Mouse (Mus musculus): ENCODE measurements at regions not wholly inside any gene's neighbourhood (a gene's known extent, or its start where the extent isn't known, plus 50 kb on each side); places are given as distances from the start of the nearest gene placed in this dataset.

DNA sequence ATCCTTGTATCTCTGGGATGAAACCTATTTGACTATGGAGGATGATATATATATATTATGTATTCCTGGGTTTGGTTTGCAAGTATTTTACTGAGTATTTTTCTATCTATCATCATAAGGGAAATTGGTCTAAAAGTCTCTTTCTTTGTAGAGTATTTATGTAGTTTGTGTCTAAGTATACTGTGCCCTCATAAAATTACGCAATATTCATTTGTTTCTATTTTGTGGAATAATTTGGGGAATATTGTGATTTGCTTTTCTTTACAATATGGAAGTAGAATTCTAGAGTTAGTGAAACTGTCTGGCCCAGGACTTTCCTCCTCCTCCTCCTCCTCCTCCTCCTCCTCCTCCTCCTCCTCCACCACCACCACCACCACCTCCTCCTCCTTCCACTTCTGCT lies 640.1 kb downstream of the Slc22a22 start:
- no peaks in the 10 kb centered on the region for H3K36me3 ChIP-seq (ENCODE audit: control insufficient read depth, insufficient read depth, low read length)
- DNase-seq (ENCODE audit: low spot score) = no peak
- no peaks in the 10 kb centered on the region for H3K9me3 ChIP-seq (ENCODE audit: control insufficient read depth, low read length)
- H3K4me1 ChIP-seq (replicated peaks; ENCODE audit: control insufficient read depth, insufficient read depth) = no peaks in the 10 kb centered on the region
- H3K4me3 ChIP-seq (ENCODE audit: low read depth, low read length) = no peak overlapping the region
- TF ChIP-seq EP300 (optimal IDR thresholded peaks at IDR 0.05) = no peak
- no peak for TF ChIP-seq CTCF (IDR thresholded peaks at IDR 0.05; ENCODE audit: low read depth)
- H3K27me3 ChIP-seq (ENCODE audit: control insufficient read depth, insufficient read depth, low read length) = no peaks in the 10 kb centered on the region
- ATAC-seq (ENCODE audit: low FRiP score, low TSS enrichment) = no peak
- no peak overlapping the region for H3K4me2 ChIP-seq (replicated peaks; ENCODE audit: low read depth)
- 97% methylated on average over 1 of the region's 1 CpGs for WGBS
- H3K27ac ChIP-seq (replicated peaks) = no peak overlapping the region
- no peak overlapping the region for H3K9ac ChIP-seq (ENCODE audit: low read length)

DNA sequence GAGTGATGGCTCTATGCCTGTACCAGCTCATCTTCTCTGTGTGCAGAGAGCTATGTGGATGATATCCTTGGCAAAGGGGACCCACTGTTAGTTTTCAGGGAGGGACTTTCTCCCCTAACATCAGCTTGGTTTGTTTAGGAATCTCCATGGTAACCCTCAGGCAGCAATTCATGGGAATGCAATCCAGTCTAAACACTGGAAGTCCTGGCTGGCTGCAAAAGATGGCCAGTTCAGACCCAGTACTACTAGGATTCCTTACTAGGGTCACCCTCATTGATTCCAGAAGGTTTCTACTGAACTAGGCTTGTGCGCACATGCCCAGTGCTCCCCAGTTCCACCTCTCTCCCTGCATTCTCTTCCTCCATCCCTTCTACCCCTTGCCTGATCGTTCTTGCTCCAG lies 642.8 kb downstream of the Slc22a22 start:
- no peak overlapping the region for H3K4me2 ChIP-seq (replicated peaks; ENCODE audit: low read depth)
- no peaks in the 10 kb centered on the region for H3K4me1 ChIP-seq (replicated peaks; ENCODE audit: control insufficient read depth, insufficient read depth)
- ATAC-seq (ENCODE audit: low FRiP score, low TSS enrichment) (no peak), DNase-seq (ENCODE audit: low spot score) (no peak)
- no peak overlapping the region for H3K27ac ChIP-seq (replicated peaks)
- WGBS = 63% methylated on average over 2 of the region's 2 CpGs
- no peak for TF ChIP-seq CTCF (IDR thresholded peaks at IDR 0.05; ENCODE audit: low read depth)
- no peak for TF ChIP-seq EP300 (optimal IDR thresholded peaks at IDR 0.05)
- H3K9ac ChIP-seq (ENCODE audit: low read length) = no peak overlapping the region
- no peak overlapping the region for H3K4me3 ChIP-seq (ENCODE audit: low read depth, low read length)
- no peaks in the 10 kb centered on the region for H3K9me3 ChIP-seq (ENCODE audit: control insufficient read depth, low read length)
- no peaks in the 10 kb centered on the region for H3K36me3 ChIP-seq (ENCODE audit: control insufficient read depth, insufficient read depth, low read length)
- no peaks in the 10 kb centered on the region for H3K27me3 ChIP-seq (ENCODE audit: control insufficient read depth, insufficient read depth, low read length)

DNA sequence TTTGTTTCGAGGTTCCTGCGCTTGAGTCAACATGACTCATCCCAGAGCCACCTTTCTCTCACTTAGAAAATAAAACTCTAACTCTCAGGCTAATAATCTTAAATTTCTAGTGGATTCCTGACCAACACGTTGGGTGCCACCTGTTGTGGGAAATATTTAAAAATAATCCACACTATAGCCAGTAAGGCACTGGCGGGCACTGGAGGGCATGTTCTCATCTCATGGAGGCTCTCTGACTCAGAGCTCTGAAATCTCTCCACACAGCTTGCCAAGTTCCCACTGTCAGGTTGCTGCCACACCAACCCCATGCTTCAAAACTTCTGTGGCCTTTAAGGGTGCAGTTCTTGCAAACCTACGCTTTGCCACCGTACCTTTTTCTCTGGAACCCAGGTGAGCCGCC lies 644.8 kb downstream of the Slc22a22 start:
- no peak for TF ChIP-seq CTCF (IDR thresholded peaks at IDR 0.05; ENCODE audit: low read depth)
- TF ChIP-seq EP300 (optimal IDR thresholded peaks at IDR 0.05) = no peak
- Histone ChIP-seq H3K9me3 (ENCODE audit: control insufficient read depth, low read length) (no peaks in the 10 kb centered on the region), H3K27ac (replicated peaks) (no peak overlapping the region), H3K4me3 (ENCODE audit: low read depth, low read length) (no peak overlapping the region), H3K27me3 (ENCODE audit: control insufficient read depth, insufficient read depth, low read length) (no peaks in the 10 kb centered on the region), H3K36me3 (ENCODE audit: control insufficient read depth, insufficient read depth, low read length) (no peaks in the 10 kb centered on the region), H3K4me1 (replicated peaks; ENCODE audit: control insufficient read depth, insufficient read depth) (no peaks in the 10 kb centered on the region), H3K9ac (ENCODE audit: low read length) (no peak overlapping the region), H3K4me2 (replicated peaks; ENCODE audit: low read depth) (no peak overlapping the region)
- WGBS = 85% methylated on average over 7 of the region's 7 CpGs
- no peak for DNase-seq (ENCODE audit: low spot score)
- ATAC-seq (ENCODE audit: low FRiP score, low TSS enrichment) = no peak

DNA sequence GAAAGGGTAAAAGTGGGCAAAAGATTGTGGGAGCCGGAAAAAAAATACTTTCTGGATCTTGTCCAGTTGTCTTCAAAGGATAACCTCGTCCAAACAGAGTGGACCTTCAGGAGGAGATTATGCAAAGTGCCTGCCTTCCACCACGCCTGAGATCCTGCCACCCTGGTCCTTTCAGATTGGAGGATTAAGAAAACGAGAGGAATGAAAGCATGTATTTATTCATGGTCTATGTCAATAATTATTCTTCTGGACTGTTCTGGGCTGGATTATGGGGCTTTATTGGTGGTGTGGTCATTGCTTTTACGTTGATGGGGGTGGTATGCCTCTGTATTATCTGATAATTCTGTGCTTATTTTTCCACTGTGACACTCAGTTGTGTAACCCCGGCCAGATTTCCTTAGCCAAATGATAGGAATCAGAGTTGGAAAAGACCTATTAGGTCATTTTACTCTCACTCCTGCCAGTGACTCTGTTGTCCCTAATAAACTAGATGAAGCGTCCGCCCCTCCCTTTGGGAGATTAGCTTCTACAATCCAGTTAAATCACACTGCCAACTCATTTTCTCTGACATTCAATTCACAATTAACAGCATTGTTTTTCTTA lies 656.3 kb downstream of the Slc22a22 start:
- 45% methylated on average over 8 of the region's 8 CpGs for WGBS
- no peaks in the 10 kb centered on the region for H3K9me3 ChIP-seq (ENCODE audit: control insufficient read depth, low read length)

DNA sequence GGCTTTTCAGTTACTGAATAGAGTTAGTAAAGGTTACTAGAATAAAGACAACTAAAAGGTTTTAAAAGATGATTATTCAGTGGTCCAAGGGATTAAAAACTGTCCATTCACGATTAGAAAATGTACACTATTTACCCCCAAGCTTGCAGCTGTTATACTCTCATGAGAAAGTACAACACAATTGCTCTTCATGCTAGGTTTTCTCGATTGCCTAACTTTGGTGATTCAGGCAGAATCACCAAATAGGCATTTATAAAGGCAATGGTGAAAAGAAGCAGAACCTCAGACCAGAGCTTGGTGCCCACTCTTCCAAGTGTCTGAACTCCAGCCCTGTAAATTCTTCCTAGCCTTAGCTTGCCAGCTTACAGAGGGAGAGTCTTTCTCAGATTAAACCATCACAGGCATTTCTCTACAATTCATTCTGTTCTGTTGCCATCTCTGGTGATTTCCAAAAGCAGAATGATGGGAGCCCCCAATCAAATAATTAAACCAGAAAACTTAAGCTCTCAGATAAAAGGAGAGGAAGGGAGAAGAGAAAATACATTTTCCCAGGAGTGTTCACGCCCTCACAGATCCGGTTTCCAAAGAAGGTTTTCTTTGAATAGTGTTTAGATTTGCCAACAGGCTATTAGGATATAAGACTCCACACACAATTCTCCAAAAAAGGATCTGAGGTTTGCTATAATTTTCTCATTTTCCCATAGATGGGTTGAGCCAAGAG lies 657.0 kb downstream of the Slc22a22 start:
- H3K27me3 ChIP-seq (ENCODE audit: control insufficient read depth, insufficient read depth, low read length) = no peaks in the 10 kb centered on the region
- no peak for DNase-seq (ENCODE audit: low spot score)
- H3K36me3 ChIP-seq (ENCODE audit: control insufficient read depth, insufficient read depth, low read length) = no peaks in the 10 kb centered on the region
- no peak overlapping the region for H3K4me2 ChIP-seq (replicated peaks; ENCODE audit: low read depth)
- H3K4me1 ChIP-seq (replicated peaks; ENCODE audit: control insufficient read depth, insufficient read depth) = no peaks in the 10 kb centered on the region
- no peak overlapping the region for H3K9ac ChIP-seq (ENCODE audit: low read length)
- H3K9me3 ChIP-seq (ENCODE audit: control insufficient read depth, low read length) = no peaks in the 10 kb centered on the region
- H3K27ac ChIP-seq (replicated peaks) = no peak overlapping the region
- WGBS = 46% methylated on average over 4 of the region's 4 CpGs
- no peak for TF ChIP-seq EP300 (optimal IDR thresholded peaks at IDR 0.05)
- no peak overlapping the region for H3K4me3 ChIP-seq (ENCODE audit: low read depth, low read length)
- no peak for ATAC-seq (ENCODE audit: low FRiP score, low TSS enrichment)

More for the DNA sequence above, 656.3 kb downstream of the Slc22a22 start:
- H3K4me2 ChIP-seq (replicated peaks; ENCODE audit: low read depth) = no peak overlapping the region
- no peaks in the 10 kb centered on the region for H3K27me3 ChIP-seq (ENCODE audit: control insufficient read depth, insufficient read depth, low read length)
- ATAC-seq (ENCODE audit: low FRiP score, low TSS enrichment) (no peak), DNase-seq (ENCODE audit: low spot score) (no peak)
- no peak overlapping the region for H3K27ac ChIP-seq (replicated peaks)
- no peaks in the 10 kb centered on the region for H3K36me3 ChIP-seq (ENCODE audit: control insufficient read depth, insufficient read depth, low read length)
- no peaks in the 10 kb centered on the region for H3K4me1 ChIP-seq (replicated peaks; ENCODE audit: control insufficient read depth, insufficient read depth)
- TF ChIP-seq EP300 (optimal IDR thresholded peaks at IDR 0.05) (no peak), CTCF (IDR thresholded peaks at IDR 0.05; ENCODE audit: low read depth) (no peak)
- no peak overlapping the region for H3K9ac ChIP-seq (ENCODE audit: low read length)
- H3K4me3 ChIP-seq (ENCODE audit: low read depth, low read length) = no peak overlapping the region

DNA sequence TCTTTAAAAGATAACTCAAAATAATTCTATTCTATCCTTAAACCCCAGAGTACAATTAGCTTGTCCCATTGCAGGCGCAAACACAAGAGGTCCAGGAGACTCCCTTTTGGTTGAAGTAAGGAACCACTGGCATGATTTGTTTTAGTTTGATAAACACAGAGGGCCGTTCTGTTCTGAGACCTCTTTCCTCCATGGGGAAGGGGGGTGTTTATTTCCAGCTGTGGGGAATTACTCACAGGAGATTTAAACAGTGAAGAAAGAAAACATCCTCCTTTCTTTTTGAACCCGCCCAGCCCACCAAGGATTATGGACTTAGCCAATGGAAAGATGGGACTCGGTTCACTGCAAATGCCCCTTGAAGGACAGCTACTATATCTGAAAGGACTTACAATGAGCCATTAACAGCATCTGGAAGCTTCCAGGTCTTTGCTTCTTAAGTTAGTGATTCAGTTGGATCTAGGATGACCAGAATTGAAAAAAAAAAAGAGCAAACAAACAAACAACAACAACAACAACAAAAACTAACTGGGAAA lies 659.2 kb downstream of the Slc22a22 start:
- H3K4me3 ChIP-seq (ENCODE audit: low read depth, low read length) = no peak overlapping the region
- ATAC-seq (ENCODE audit: low FRiP score, low TSS enrichment) (no peak), DNase-seq (ENCODE audit: low spot score) (no peak)
- no peaks in the 10 kb centered on the region for H3K36me3 ChIP-seq (ENCODE audit: control insufficient read depth, insufficient read depth, low read length)
- H3K9ac ChIP-seq (ENCODE audit: low read length) = no peak overlapping the region
- TF ChIP-seq CTCF (IDR thresholded peaks at IDR 0.05; ENCODE audit: low read depth) (no peak), EP300 (optimal IDR thresholded peaks at IDR 0.05) (no peak)
- no peak overlapping the region for H3K27ac ChIP-seq (replicated peaks)
- no peaks in the 10 kb centered on the region for H3K27me3 ChIP-seq (ENCODE audit: control insufficient read depth, insufficient read depth, low read length)
- 32% methylated on average over 4 of the region's 4 CpGs for WGBS
- no peaks in the 10 kb centered on the region for H3K9me3 ChIP-seq (ENCODE audit: control insufficient read depth, low read length)
- no peaks in the 10 kb centered on the region for H3K4me1 ChIP-seq (replicated peaks; ENCODE audit: control insufficient read depth, insufficient read depth)
- no peak overlapping the region for H3K4me2 ChIP-seq (replicated peaks; ENCODE audit: low read depth)

All from stomach, postnatal 0 days (tissue).